27 mouse cellular contexts compared by ENCODE assay signal in the genomic region with DNA sequence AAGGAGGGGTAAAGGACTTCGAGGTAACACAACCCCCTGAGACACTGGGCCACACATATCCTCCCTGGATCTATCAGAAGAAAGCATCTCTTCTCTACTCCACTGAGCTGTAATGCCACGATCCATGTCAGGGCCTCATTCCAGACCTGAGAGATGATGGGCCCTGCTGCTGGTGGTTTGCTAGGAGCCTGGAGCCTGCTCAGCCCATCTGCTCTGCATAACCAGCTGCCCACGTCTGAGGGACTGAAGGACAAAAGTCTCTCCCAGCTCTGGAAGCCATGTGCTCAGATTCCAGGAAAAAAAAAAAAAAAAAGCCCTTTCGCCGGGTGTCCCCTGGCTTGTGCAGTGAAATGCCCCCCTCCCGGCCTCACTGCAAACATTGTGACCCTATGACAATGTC. TPM values are rescaled to one million over a fixed set of nuclear protein-coding genes. Genes with fewer than 3 reads are reported as not detected.
DNase-seq lines count a peak whose midpoint lies in the region; ATAC-seq lines count a peak whose summit lies in the region.
"Had no signal": no experiment of that assay in that cellular context is flagged by ENCODE, and none has a peak within 500 bp of the region (broad histone marks: within the 10 kb centered on the region; RNA-seq: fewer than 3 reads in every experiment).

No protein-coding gene starts in this region.

- H3K9me3 ChIP-seq in liver, embryonic 11.5 days (ENCODE audit: control insufficient read depth, low read length): no peaks in the 10 kb centered on the region
- H3K9me3 ChIP-seq: forebrain, embryonic 10.5 days; heart, embryonic 13.5 days had no signal

- no peak for DNase-seq in frontal cortex, postnatal 36 days (ENCODE audit: low spot score in 2 of 2)
- DNase-seq in liver, embryonic 11.5 days (ENCODE audit: low spot score): peak; percentile 26
- DNase-seq in liver: no peak
- DNase-seq in right cerebral cortex, adult 18-20 months: peak; percentile 45
- DNase-seq in right cerebral cortex, postnatal 4 days: no peak
- DNase-seq in urinary bladder, adult 2 months (ENCODE audit: low spot score): peak; percentile 6
- DNase-seq in urinary bladder, postnatal 14 days (ENCODE audit: low spot score): no peak
- DNase-seq: adrenal gland, adult 8-10 months; adrenal gland, postnatal 25 days; cerebellum, adult 18-20 months; cerebellum, adult 9-10 months; cerebellum, postnatal 14 days; gastrocnemius, postnatal 25 days; heart, postnatal 14 days; heart, postnatal 4 days had no signal

- H3K9ac ChIP-seq in liver, embryonic 11.5 days (ENCODE audit: low read depth, low read length): no peak overlapping the region
- H3K9ac ChIP-seq: forebrain, embryonic 13.5 days; heart, embryonic 13.5 days; hindbrain, embryonic 14.5 days had no signal

- ATAC-seq in frontal cortex, adult (ENCODE audit: low TSS enrichment): peak; percentile 81
- no peak for ATAC-seq in liver, embryonic 11.5 days (replicated peaks; ENCODE audit: low FRiP score)
- ATAC-seq: activated CD4-positive, CD25-positive, alpha-beta regulatory T cell, adult 4 months; forebrain, embryonic 13.5 days; forebrain, embryonic 16.5 days; hindbrain, postnatal 0 days had no signal

- no peaks in the 10 kb centered on the region for H3K27me3 ChIP-seq in liver, embryonic 11.5 days (replicated peaks; ENCODE audit: control insufficient read depth, insufficient read depth, low read length)

- no peak overlapping the region for H3K4me3 ChIP-seq in liver, embryonic 11.5 days (ENCODE audit: low read depth, low read length)
- H3K4me3 ChIP-seq: forebrain, embryonic 10.5 days; forebrain, embryonic 13.5 days; heart, embryonic 13.5 days had no signal

- no peak overlapping the region for H3K27ac ChIP-seq in liver, embryonic 11.5 days (ENCODE audit: low read depth, low read length)
- H3K27ac ChIP-seq: forebrain, embryonic 10.5 days; forebrain, embryonic 13.5 days; heart, embryonic 13.5 days; hindbrain, embryonic 14.5 days; hindbrain, postnatal 0 days had no signal

- no peaks in the 10 kb centered on the region for H3K36me3 ChIP-seq in liver, embryonic 11.5 days (ENCODE audit: control insufficient read depth, insufficient read depth, low read length)
- H3K36me3 ChIP-seq: forebrain, embryonic 10.5 days; heart, embryonic 13.5 days had no signal

- H3K4me2 ChIP-seq in liver, embryonic 11.5 days: no peak overlapping the region
- H3K4me2 ChIP-seq: forebrain, embryonic 13.5 days; heart, embryonic 13.5 days; hindbrain, embryonic 14.5 days had no signal

- WGBS in liver, embryonic 11.5 days: 72% methylated on average over 6 of the region's 6 CpGs

- H3K4me1 ChIP-seq in liver, embryonic 11.5 days (replicated peaks; ENCODE audit: control insufficient read depth, insufficient read depth, low read length): no peaks in the 10 kb centered on the region
- H3K4me1 ChIP-seq: forebrain, embryonic 13.5 days; heart, embryonic 13.5 days had no signal

RNA-seq across cellular contexts. Expression of a gene that starts 11.4 kb away (rescaled TPM):
- not detected in 2 replicates for polyA plus RNA-seq in liver, embryonic 11.5 days (2014; fragmentation: Nextera tagmentation; extraction: Ambion mirVana)
- polyA plus RNA-seq in urinary bladder, adult 2 months (2012; rRNA removed): not detected in 2 replicates
- polyA plus RNA-seq: activated CD4-positive, CD25-positive, alpha-beta regulatory T cell, adult 4 months; embryonic facial prominence, embryonic 11.5 days; embryonic facial prominence, embryonic 14.5 days; forebrain, embryonic 10.5 days; forebrain, embryonic 13.5 days; forebrain, embryonic 16.5 days; heart, embryonic 13.5 days; heart, embryonic 16.5 days; hindbrain, embryonic 11.5 days; hindbrain, embryonic 14.5 days; hindbrain, postnatal 0 days had no signal

RNA-seq across cellular contexts. Expression of a gene that starts 20.8 kb away (rescaled TPM):
- 33.1 and 36.5 TPM in 2 replicates for polyA plus RNA-seq in liver, embryonic 11.5 days (2014; fragmentation: Nextera tagmentation; extraction: Ambion mirVana)
- polyA plus RNA-seq in urinary bladder, adult 2 months (2012; rRNA removed): 54.3 and 59.5 TPM in 2 replicates

RNA-seq across cellular contexts. Expression of a gene that starts 38.1 kb away (rescaled TPM):
- not detected in 2 replicates for polyA plus RNA-seq in liver, embryonic 11.5 days (2014; fragmentation: Nextera tagmentation; extraction: Ambion mirVana)
- polyA plus RNA-seq in urinary bladder, adult 2 months (2012; rRNA removed): 0.04 and 0.06 TPM in 2 replicates
- polyA plus RNA-seq: activated CD4-positive, CD25-positive, alpha-beta regulatory T cell, adult 4 months; embryonic facial prominence, embryonic 14.5 days; forebrain, embryonic 10.5 days; heart, embryonic 13.5 days; heart, embryonic 16.5 days had no signal

RNA-seq across cellular contexts. Expression of a gene that starts 42.2 kb away (rescaled TPM):
- polyA plus RNA-seq in liver, embryonic 11.5 days (2014; fragmentation: Nextera tagmentation; extraction: Ambion mirVana): 27.1 and 30.1 TPM in 2 replicates
- 21.5 and 29.1 TPM in 2 replicates for polyA plus RNA-seq in urinary bladder, adult 2 months (2012; rRNA removed)

Comparison
In these comparisons a context has a peak if more than half of its experiments do, and no peak if none do; other contexts are left out.
1. DNase-seq: peak in liver, embryonic 11.5 days (single experiment), right cerebral cortex, adult 18-20 months (single experiment) and urinary bladder, adult 2 months (single experiment); none in frontal cortex, postnatal 36 days (0 of 2), liver (single experiment), right cerebral cortex, postnatal 4 days (single experiment) and urinary bladder, postnatal 14 days (single experiment).